Comparison of ENCODE assay signal across 10 mouse cellular contexts in genomic region chr9:102306645-102307415, GRCm38 (mm10). TPM values are rescaled to one million over a fixed set of nuclear protein-coding genes. Genes with fewer than 3 reads are reported as not detected.
DNase-seq lines count a peak whose midpoint lies in the region; ATAC-seq and TF ChIP-seq lines count a peak whose summit lies in the region.
"Had no signal": no experiment of that assay in that cellular context is flagged by ENCODE, and none has a peak within 500 bp of the region (broad histone marks: within the 10 kb centered on the region; RNA-seq: fewer than 3 reads in every experiment).

No protein-coding gene starts in this region.

- 0 out of 2 replicates have a peak, but pooled peaks cover 3% of the 10 kb centered on the region for H3K4me1 ChIP-seq in intestine, embryonic 16.5 days (ENCODE audit: control insufficient read depth, insufficient read depth, low read length)
- H3K4me1 ChIP-seq in intestine, embryonic 15.5 days (replicated peaks), result no peaks in the 10 kb centered on the region
- H3K4me1 ChIP-seq in heart, embryonic 14.5 days (ENCODE audit: control insufficient read depth in 2 of 2, insufficient read depth in 2 of 2, low read length in 2 of 2), result peaks cover 7 to 10% of the 10 kb centered on the region in 2 experiments; a peak in 2 of 4 replicates
- peaks cover 31% of the 10 kb centered on the region for H3K4me1 ChIP-seq in limb, embryonic 10.5 days
- H3K4me1 ChIP-seq in thymus, adult 2 months (replicated peaks; ENCODE audit: control insufficient read depth, insufficient read depth, low read length), result no peaks in the 10 kb centered on the region

- no peak overlapping the region for H3K4me2 ChIP-seq in intestine, embryonic 16.5 days (ENCODE audit: low read depth, low read length)
- H3K4me2 ChIP-seq in intestine, embryonic 15.5 days (replicated peaks), result no peak overlapping the region
- no peak overlapping the region for H3K4me2 ChIP-seq in heart, embryonic 14.5 days (ENCODE audit: low read length)

- DNase-seq in adrenal gland, postnatal 25 days, result peak; percentile 18
- no peak for DNase-seq in limb, embryonic 10.5 days (ENCODE audit: low spot score)
- no peak for DNase-seq in thymus, adult 2 months
- DNase-seq in spleen, adult 12 weeks (ENCODE audit: low spot score), result no peak
- DNase-seq in Muller cell, postnatal 12 days (ENCODE audit: inconsistent ontology term), result no peak

- peak; percentile 66; the same call in 1 of the 2 replicates for ATAC-seq in intestine, embryonic 16.5 days
- ATAC-seq in intestine, embryonic 15.5 days, result no peak
- 0 out of 2 replicates have a peak, but pooled peaks have one; percentile 35 for ATAC-seq in heart, embryonic 14.5 days (ENCODE audit: insufficient number of reproducible peaks, insufficient read depth, low FRiP score, low read depth)
- ATAC-seq: intestine, postnatal 0 days had no signal

- H3K36me3 ChIP-seq in intestine, embryonic 16.5 days (ENCODE audit: control insufficient read depth, insufficient read depth, low read length), result no peaks in the 10 kb centered on the region
- no peaks in the 10 kb centered on the region for H3K36me3 ChIP-seq in intestine, embryonic 15.5 days
- no peaks in the 10 kb centered on the region for H3K36me3 ChIP-seq in heart, embryonic 14.5 days (ENCODE audit: control insufficient read depth, insufficient read depth, low read length)
- no peaks in the 10 kb centered on the region for H3K36me3 ChIP-seq in limb, embryonic 10.5 days
- no peaks in the 10 kb centered on the region for H3K36me3 ChIP-seq in thymus, adult 2 months (ENCODE audit: control insufficient read depth, insufficient read depth, low read length)
- H3K36me3 ChIP-seq: G1E had no signal

- TF ChIP-seq POLR2A in thymus, adult 2 months (IDR thresholded peaks at IDR 0.05; ENCODE audit: control insufficient read depth, extremely low read depth, insufficient read depth, low read length, poor library complexity), result no peak

- no peak overlapping the region for H3K9ac ChIP-seq in intestine, embryonic 16.5 days (ENCODE audit: low read depth, low read length)
- H3K9ac ChIP-seq in intestine, embryonic 15.5 days, result no peak overlapping the region
- H3K9ac ChIP-seq in heart, embryonic 14.5 days (ENCODE audit: low read length), result no peak overlapping the region

- no peak for TF ChIP-seq CTCF in thymus, adult 2 months (IDR thresholded peaks at IDR 0.05; ENCODE audit: borderline replicate concordance, control insufficient read depth, extremely low read depth, insufficient read depth, low read length, poor library complexity)

- H3K9me3 ChIP-seq in intestine, embryonic 16.5 days (ENCODE audit: control insufficient read depth, low read length), result peaks cover 3% of the 10 kb centered on the region; the same call in 1 of the 2 replicates
- no peaks in the 10 kb centered on the region for H3K9me3 ChIP-seq in intestine, embryonic 15.5 days
- H3K9me3 ChIP-seq in heart, embryonic 14.5 days (ENCODE audit: control insufficient read depth, low read length), result no peaks in the 10 kb centered on the region
- H3K9me3 ChIP-seq in limb, embryonic 10.5 days (replicated peaks), result no peaks in the 10 kb centered on the region

- 71% methylated on average over 1 of the region's 1 CpGs for WGBS in intestine, embryonic 16.5 days
- 73% methylated on average over 1 of the region's 1 CpGs for WGBS in intestine, embryonic 15.5 days
- WGBS in heart, embryonic 14.5 days, result 60% methylated on average over 1 of the region's 1 CpGs
- WGBS in limb, embryonic 10.5 days, result 76% methylated on average over 1 of the region's 1 CpGs
- 57% methylated on average over 1 of the region's 1 CpGs for WGBS in thymus, adult 2 months

- H3K4me3 ChIP-seq in intestine, embryonic 16.5 days (ENCODE audit: low read length), result no peak overlapping the region
- H3K4me3 ChIP-seq in intestine, embryonic 15.5 days (replicated peaks), result no peak overlapping the region
- H3K4me3 ChIP-seq in heart, embryonic 14.5 days (ENCODE audit: control insufficient read depth in 1 of 2, insufficient read depth in 1 of 2, low read depth in 1 of 2, low read length in 2 of 2), result no peak overlapping the region
- no peak overlapping the region for H3K4me3 ChIP-seq in limb, embryonic 10.5 days
- H3K4me3 ChIP-seq in thymus, adult 2 months (ENCODE audit: control insufficient read depth, insufficient read depth, low read length), result no peak overlapping the region

- peak overlapping the region; percentile 33; the same call in 1 of the 2 replicates for H3K27ac ChIP-seq in intestine, embryonic 16.5 days (ENCODE audit: low read length)
- H3K27ac ChIP-seq in intestine, embryonic 15.5 days, result no peak overlapping the region
- peak overlapping the region; percentile 41 to 51; a peak in 2 of 4 replicates for H3K27ac ChIP-seq in heart, embryonic 14.5 days (replicated peaks in 1 of 2; ENCODE audit: control insufficient read depth in 1 of 2, insufficient read depth in 1 of 2, low read depth in 2 of 2, low read length in 2 of 2)
- peak overlapping the region; percentile 19; the same call in 1 of the 2 replicates for H3K27ac ChIP-seq in limb, embryonic 10.5 days
- H3K27ac ChIP-seq in thymus, adult 2 months (ENCODE audit: control insufficient read depth, insufficient read depth, low read length), result no peak overlapping the region

- no peaks in the 10 kb centered on the region for H3K27me3 ChIP-seq in intestine, embryonic 16.5 days (replicated peaks; ENCODE audit: control insufficient read depth, insufficient read depth, low read length)
- no peaks in the 10 kb centered on the region for H3K27me3 ChIP-seq in intestine, embryonic 15.5 days (replicated peaks)
- H3K27me3 ChIP-seq in heart, embryonic 14.5 days (ENCODE audit: control insufficient read depth, insufficient read depth, low read length), result peaks cover 10% of the 10 kb centered on the region; the same call in 1 of the 2 replicates
- peaks cover 19% of the 10 kb centered on the region; the same call in 1 of the 2 replicates for H3K27me3 ChIP-seq in limb, embryonic 10.5 days (ENCODE audit: low read depth, poor library complexity, severe bottlenecking)
- no peaks in the 10 kb centered on the region; the same call in 1 of the 2 replicates for H3K27me3 ChIP-seq in thymus, adult 2 months (ENCODE audit: control insufficient read depth, insufficient read depth, low read length)

RNA-seq across cellular contexts. Expression of gene Ephb1, which starts 47.7 kb away (rescaled TPM):
- 5.0 and 5.1 TPM in 2 replicates for polyA plus RNA-seq in intestine, embryonic 16.5 days (2015; fragmentation: Nextera tagmentation; extraction: Ambion mirVana)
- polyA plus RNA-seq in intestine, embryonic 15.5 days (2015; fragmentation: Nextera tagmentation; extraction: Ambion mirVana), result 6.6 and 7.4 TPM in 2 replicates
- 2.9 and 3.8 TPM in 2 replicates for total RNA-seq in adrenal gland, postnatal 25 days (2021)
- 1.7 TPM in 2 replicates for polyA plus RNA-seq in heart, embryonic 14.5 days (2014; fragmentation: Nextera tagmentation; extraction: Ambion mirVana)
- polyA plus RNA-seq in limb, embryonic 10.5 days (2016; fragmentation: Nextera tagmentation; extraction: Ambion mirVana), result 1.1 and 1.2 TPM in 2 replicates
- 0.15 and 0.43 TPM in 2 replicates for polyA plus RNA-seq in thymus, adult 2 months (2012; rRNA removed)
- polyA plus RNA-seq: G1E had no signal

Comparison
In these comparisons a context has a peak if more than half of its experiments do, and no peak if none do; other contexts are left out.
1. H3K27ac ChIP-seq: peak in intestine, embryonic 16.5 days (single experiment), heart, embryonic 14.5 days (2 of 2) and limb, embryonic 10.5 days (single experiment); none in intestine, embryonic 15.5 days (single experiment) and thymus, adult 2 months (single experiment).